Mouse (Mus musculus): ENCODE measurements around the gene Zfp704. TPM values are rescaled to one million over a fixed set of nuclear protein-coding genes. Genes with fewer than 3 reads are reported as not detected.

Zfp704 gene
- total RNA-seq, 2 experiments from 2014 or later = 4.4 to 7.0 TPM

GRCm38 (mm10) chr3:9460284-9460683 is 149.6 kb downstream of the Zfp704 start:
- intact Hi-C loops (cut with DNase I) = loop anchor here (10.0 kb wide), 1 partner anchor 495 kb away; no protein-coding TSS in a partner anchor
- no peak for TF ChIP-seq CTCF (IDR thresholded peaks at IDR 0.05)
- no peak overlapping the region for H3K27ac ChIP-seq
- no peak overlapping the region for H3K4me3 ChIP-seq
- no peak for DNase-seq

- Histone ChIP-seq H3K4me3 (no peak overlapping the region), H3K27ac (no peak overlapping the region)
- intact Hi-C loops (cut with DNase I) = no loop called here
- TF ChIP-seq CTCF (IDR thresholded peaks at IDR 0.05) = no peak
- DNase-seq = no peak
Observed at GRCm38 (mm10) chr3:9456380-9456890, 153.4 kb downstream of the Zfp704 start.

DNA sequence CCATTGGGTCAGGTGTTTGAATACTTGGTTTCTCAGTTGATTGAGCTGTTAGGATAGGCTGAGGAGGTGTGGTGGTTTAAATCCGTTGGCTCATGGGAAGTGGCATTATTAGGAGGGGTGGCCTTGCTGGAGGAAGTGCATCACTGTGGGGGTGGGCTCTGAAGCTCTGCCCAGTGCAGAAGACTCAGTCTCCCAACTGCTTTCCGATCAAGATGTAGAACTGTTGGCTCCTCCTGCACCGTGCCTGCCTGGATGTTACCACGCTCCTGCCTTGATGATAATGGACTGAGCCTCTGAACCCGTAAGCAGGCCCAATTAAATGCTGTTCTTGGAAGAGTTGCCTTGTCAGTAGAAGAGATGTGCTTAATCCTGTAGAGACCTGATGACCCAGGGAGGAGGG is 154.5 kb downstream of the Zfp704 start:
- no peak for DNase-seq
- no peak for TF ChIP-seq CTCF (IDR thresholded peaks at IDR 0.05)
- intact Hi-C loops (cut with DNase I) = no loop called here
- Histone ChIP-seq H3K27ac (no peak overlapping the region), H3K4me3 (no peak overlapping the region)

DNA sequence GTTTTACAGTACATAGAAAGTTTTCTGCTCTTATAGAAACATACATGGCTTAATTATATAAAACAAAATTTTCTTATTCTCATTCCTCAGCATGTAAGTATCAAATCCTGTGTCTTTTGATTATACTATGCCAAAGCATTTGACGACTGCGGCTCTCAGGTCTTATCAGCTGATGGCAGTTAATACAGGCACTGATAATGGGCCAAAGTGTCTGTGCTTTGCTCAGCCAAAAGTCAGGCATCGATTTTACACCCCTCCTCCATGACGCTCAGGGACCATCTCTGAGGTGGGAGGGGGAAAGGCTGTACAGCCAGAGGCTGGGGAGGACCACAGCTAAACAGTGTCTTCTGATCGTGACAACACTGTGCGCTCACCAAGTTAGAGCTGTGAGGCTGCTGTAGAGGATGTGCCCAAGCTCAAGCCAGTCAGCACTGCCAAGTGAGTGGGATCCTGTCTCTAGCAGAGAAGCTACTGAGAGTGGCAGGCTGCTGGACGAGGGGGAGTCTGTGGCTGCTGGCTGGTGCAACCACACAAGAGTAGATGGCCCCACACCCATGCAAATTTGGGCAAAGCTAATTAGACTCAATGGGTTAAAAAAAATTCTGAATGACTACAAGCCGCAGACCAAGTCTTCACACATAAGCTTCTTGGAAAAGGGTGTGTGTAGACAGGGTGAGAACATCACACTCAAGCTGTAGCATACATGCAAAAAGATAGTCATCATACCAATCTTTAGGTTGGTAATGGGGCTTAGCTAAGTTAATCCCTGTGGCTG is 155.1 kb downstream of the Zfp704 start:
- DNase-seq = no peak
- no peak for TF ChIP-seq CTCF (IDR thresholded peaks at IDR 0.05)
- no peak overlapping the region for H3K27ac ChIP-seq
- intact Hi-C loops (cut with DNase I) = no loop called here
- H3K4me3 ChIP-seq = no peak overlapping the region

GRCm38 (mm10) chr3:9450521-9450920 is 159.4 kb downstream of the Zfp704 start:
- DNase-seq = no peak
- Histone ChIP-seq H3K27ac (no peak overlapping the region), H3K4me3 (no peak overlapping the region)
- TF ChIP-seq CTCF (IDR thresholded peaks at IDR 0.05) = no peak
- intact Hi-C loops (cut with DNase I) = no loop called here

DNA sequence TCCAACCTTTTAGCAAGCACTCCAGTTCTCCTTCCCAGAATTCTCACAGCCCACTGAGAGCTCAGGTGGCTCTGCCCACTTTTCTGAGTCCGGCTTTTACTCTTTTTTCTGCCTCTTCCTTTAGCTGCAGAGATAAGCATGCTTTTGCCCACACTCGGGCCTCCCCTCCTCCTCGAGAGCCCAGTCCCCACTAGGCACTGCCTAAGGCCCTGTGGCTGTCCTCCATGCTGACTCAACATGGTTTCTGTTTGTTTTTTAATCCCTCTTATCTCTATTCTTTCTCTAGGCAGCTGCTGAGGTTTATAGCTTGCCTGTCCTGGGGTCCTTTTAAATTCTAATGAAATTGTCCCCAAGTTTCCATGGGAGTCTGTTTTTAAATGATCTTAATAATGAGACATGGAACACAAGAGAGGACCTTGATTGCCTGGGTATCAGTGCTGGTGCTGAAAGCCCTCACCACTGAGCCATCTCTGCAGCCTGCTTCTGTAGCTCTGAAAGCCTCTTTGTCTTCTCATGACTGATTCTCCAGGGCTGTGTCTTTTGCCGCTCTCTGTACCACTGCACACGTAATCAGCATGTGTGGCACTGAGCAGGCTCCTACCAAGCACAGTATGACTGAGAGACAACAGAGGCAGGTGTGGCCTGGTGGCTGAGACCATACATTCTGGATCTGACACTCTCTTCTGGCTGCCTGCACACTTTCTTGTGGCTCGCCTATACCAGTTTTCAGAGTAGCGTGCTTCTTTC is 160.5 kb downstream of the Zfp704 start:
- intact Hi-C loops (cut with DNase I) = no loop called here
- no peak overlapping the region for H3K27ac ChIP-seq
- no peak overlapping the region for H3K4me3 ChIP-seq
- no peak for DNase-seq
- TF ChIP-seq CTCF (IDR thresholded peaks at IDR 0.05) = no peak

DNA sequence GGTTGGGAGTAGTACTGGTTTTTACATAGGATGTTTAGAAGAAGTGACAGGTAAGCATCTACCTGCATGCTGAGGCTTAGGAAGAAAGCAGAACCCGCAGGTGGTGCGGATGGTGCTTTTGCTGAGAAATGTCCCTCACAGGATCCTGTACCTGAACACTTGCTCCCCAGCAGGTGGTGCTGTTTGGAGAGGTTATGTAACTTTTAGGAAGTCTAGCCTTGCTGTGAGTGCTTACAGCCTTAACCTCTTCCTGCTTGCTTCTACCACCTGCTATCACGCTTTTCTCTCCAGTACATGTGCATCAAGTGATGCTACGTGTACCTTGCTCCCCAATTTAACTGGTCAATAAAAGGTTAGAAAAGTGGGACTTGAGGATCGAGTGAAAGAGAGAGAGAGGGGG is 161.3 kb downstream of the Zfp704 start:
- intact Hi-C loops (cut with DNase I) = no loop called here

GRCm38 (mm10) chr3:9444558-9444957 is 165.3 kb downstream of the Zfp704 start:
- Histone ChIP-seq H3K4me3 (no peak overlapping the region), H3K27ac (no peak overlapping the region)
- no peak for TF ChIP-seq CTCF (IDR thresholded peaks at IDR 0.05)
- intact Hi-C loops (cut with DNase I) = no loop called here
- no peak for DNase-seq

More for the DNA sequence above, 161.3 kb downstream of the Zfp704 start:
- H3K4me3 ChIP-seq = no peak overlapping the region
- 0 out of 2 replicates have a peak, but pooled peaks have one; percentile 4 for TF ChIP-seq CTCF (IDR thresholded peaks at IDR 0.05)
- DNase-seq = no peak
- no peak overlapping the region for H3K27ac ChIP-seq

DNA sequence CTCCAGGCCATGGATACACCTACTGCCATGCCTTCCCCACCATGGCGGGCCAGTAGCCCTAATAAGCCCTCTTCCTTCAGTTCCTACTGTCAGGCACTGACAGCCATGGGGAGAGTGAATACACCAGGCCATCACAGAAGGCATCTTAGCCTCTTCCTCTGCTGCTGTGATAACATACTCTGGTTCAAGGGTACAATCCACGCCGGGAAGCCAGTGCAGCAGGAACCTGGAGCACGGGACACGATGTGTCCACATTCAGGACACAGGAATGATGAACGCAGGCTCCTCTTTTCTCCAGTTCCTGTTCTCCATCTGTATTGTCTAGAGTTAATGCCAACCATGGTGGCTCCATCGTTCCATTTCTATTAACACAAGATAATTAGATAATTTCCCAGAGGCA is 165.9 kb downstream of the Zfp704 start:
- TF ChIP-seq CTCF (IDR thresholded peaks at IDR 0.05) = no peak
- DNase-seq = no peak
- intact Hi-C loops (cut with DNase I) = no loop called here
- Histone ChIP-seq H3K4me3 (no peak overlapping the region), H3K27ac (no peak overlapping the region)

DNA sequence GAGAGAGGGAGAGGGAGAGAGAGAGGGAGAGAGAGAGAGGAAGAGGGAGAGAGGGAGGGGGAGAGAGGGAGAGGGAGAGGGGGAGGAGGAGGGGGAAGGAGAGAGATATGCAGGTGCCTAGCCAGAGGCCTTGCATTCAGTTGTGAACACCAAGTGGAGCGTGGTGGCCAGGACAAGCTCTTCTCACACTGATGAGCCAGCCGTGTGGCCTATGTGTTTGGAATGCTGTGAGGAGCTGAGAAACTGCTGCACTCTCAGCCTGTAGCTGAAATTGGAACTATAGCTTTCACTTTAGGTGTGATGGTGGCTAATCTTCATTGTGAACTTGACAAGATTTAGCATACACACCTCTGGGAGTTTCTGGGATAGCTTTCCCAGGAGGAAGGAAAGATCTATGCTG is 166.4 kb downstream of the Zfp704 start:
- intact Hi-C loops (cut with DNase I) = no loop called here
- H3K27ac ChIP-seq = no peak overlapping the region
- H3K4me3 ChIP-seq = no peak overlapping the region
- no peak for TF ChIP-seq CTCF (IDR thresholded peaks at IDR 0.05)
- DNase-seq = no peak

DNA sequence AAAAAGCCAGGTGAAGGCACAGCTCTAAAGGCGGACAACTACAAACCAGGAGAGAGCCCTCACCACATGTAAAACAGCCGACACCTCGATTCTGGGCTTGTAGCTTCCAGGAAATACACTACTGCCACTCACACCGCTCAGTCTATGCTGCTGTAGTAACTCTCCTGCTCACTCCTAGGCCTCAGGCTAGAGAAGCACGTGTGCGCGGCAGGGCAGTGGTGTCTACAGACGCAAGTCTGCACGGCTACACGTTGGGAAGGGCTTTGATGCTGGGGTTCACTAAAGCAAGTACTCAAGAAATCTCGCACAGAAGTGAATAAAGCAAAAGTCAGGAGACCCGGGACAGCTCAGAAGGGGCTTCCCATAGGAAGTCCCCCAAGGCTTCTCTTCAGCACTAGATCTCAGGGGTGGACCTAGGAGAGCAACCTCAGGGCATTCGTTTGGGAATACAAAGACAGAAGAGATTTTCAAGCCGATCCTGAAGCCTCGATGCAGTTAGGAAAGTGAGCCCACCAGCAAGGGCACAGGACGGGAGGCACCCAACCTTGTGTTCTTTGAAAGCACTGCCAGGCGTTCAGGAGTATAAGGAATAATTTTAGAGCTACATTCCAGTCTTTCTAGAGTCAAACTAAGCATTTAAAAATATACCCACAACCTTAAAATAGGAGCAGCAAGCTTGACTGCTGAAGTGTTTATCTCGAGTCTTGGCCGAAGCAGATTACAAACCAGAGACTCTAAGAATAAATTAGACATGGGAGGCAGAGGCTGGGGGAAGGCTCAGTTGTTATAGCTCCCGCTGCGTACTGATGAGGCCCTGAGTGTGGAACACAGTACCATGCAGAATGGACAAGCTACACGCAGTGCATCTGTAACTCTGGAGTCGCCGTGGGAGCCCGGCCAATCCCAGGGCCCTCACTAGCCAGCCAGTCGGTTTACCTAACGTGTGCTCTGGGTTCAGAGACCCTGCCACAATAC is 168.0 kb downstream of the Zfp704 start:
- Histone ChIP-seq H3K27ac (no peak overlapping the region), H3K4me3 (no peak overlapping the region)
- intact Hi-C loops (cut with DNase I) = no loop called here
- TF ChIP-seq CTCF (IDR thresholded peaks at IDR 0.05) = no peak
- no peak for DNase-seq

- no peak overlapping the region for H3K4me3 ChIP-seq
- TF ChIP-seq CTCF (IDR thresholded peaks at IDR 0.05) = no peak
- H3K27ac ChIP-seq = no peak overlapping the region
- intact Hi-C loops (cut with DNase I) = no loop called here
- DNase-seq = no peak
Observed at GRCm38 (mm10) chr3:9440466-9440865, 169.4 kb downstream of the Zfp704 start.
